Mouse (Mus musculus): Measurements from ENCODE around the gene Tead3. TPM values are rescaled to one million over a fixed set of nuclear protein-coding genes. Genes with fewer than 3 reads are reported as not detected.

Gene Tead3
- polyA plus RNA-seq, 1 experiment from 2014 or later = 1.4 TPM

- DNase-seq (ENCODE audit: low spot score) (peak; percentile 92), ATAC-seq (ENCODE audit: low FRiP score) (peak; percentile 14; the same call in 1 of the 2 replicates)
- H3K36me3 ChIP-seq (replicated peaks; ENCODE audit: control insufficient read depth, insufficient read depth) = no peaks in the 10 kb centered on the region
- no peak overlapping the region for H3K9ac ChIP-seq
- H3K4me3 ChIP-seq (replicated peaks; ENCODE audit: low read length) = no peak overlapping the region
- H3K4me1 ChIP-seq (replicated peaks; ENCODE audit: control insufficient read depth, insufficient read depth, low read length) = 0 out of 2 replicates have a peak, but pooled peaks cover 2% of the 10 kb centered on the region
- H3K27me3 ChIP-seq (ENCODE audit: control insufficient read depth, insufficient read depth, low read length) = no peaks in the 10 kb centered on the region
- no peak overlapping the region for H3K27ac ChIP-seq
- WGBS = 21% methylated on average over 18 of the region's 18 CpGs
- H3K9me3 ChIP-seq (ENCODE audit: control insufficient read depth, low read length) = no peaks in the 10 kb centered on the region
- H3K4me2 ChIP-seq (replicated peaks) = peak overlapping the region; percentile 17; the same call in 1 of the 2 replicates
Measured at GRCm38 (mm10) chr17:28308297-28309195, 42.1 kb downstream of the Tead3 start.

GRCm38 (mm10) chr17:28305172-28305571 is 45.4 kb downstream of the Tead3 start:
- H3K9ac ChIP-seq = no peak overlapping the region
- 0 out of 2 replicates have a peak, but pooled peaks cover 2% of the 10 kb centered on the region for H3K4me1 ChIP-seq (replicated peaks; ENCODE audit: control insufficient read depth, insufficient read depth, low read length)
- ATAC-seq (ENCODE audit: low FRiP score) = no peak
- DNase-seq (ENCODE audit: low spot score) = no peak
- no peaks in the 10 kb centered on the region for H3K27me3 ChIP-seq (ENCODE audit: control insufficient read depth, insufficient read depth, low read length)
- no peak overlapping the region for H3K27ac ChIP-seq
- no peaks in the 10 kb centered on the region for H3K9me3 ChIP-seq (ENCODE audit: control insufficient read depth, low read length)
- 54% methylated on average over 10 of the region's 10 CpGs for WGBS
- H3K36me3 ChIP-seq (replicated peaks; ENCODE audit: control insufficient read depth, insufficient read depth) = no peaks in the 10 kb centered on the region
- no peak overlapping the region for H3K4me3 ChIP-seq (replicated peaks; ENCODE audit: low read length)
- no peak overlapping the region for H3K4me2 ChIP-seq (replicated peaks)

- H3K4me2 ChIP-seq (replicated peaks) = no peak overlapping the region
- H3K27me3 ChIP-seq (ENCODE audit: control insufficient read depth, insufficient read depth, low read length) = no peaks in the 10 kb centered on the region
- H3K4me1 ChIP-seq (replicated peaks; ENCODE audit: control insufficient read depth, insufficient read depth, low read length) = 0 out of 2 replicates have a peak, but pooled peaks cover 5% of the 10 kb centered on the region
- no peak for ATAC-seq (ENCODE audit: low FRiP score)
- 60% methylated on average over 3 of the region's 3 CpGs for WGBS
- H3K27ac ChIP-seq = no peak overlapping the region
- H3K9ac ChIP-seq = no peak overlapping the region
- H3K36me3 ChIP-seq (replicated peaks; ENCODE audit: control insufficient read depth, insufficient read depth) = no peaks in the 10 kb centered on the region
- DNase-seq (ENCODE audit: low spot score) = no peak
- no peaks in the 10 kb centered on the region for H3K9me3 ChIP-seq (ENCODE audit: control insufficient read depth, low read length)
- no peak overlapping the region for H3K4me3 ChIP-seq (replicated peaks; ENCODE audit: low read length)
Measured at GRCm38 (mm10) chr17:28300850-28301249, 49.8 kb downstream of the Tead3 start.

- Histone ChIP-seq H3K4me2 (replicated peaks) (no peak overlapping the region), H3K9ac (no peak overlapping the region), H3K4me1 (replicated peaks; ENCODE audit: control insufficient read depth, insufficient read depth, low read length) (0 out of 2 replicates have a peak, but pooled peaks cover 7% of the 10 kb centered on the region), H3K9me3 (ENCODE audit: control insufficient read depth, low read length) (no peaks in the 10 kb centered on the region), H3K4me3 (replicated peaks; ENCODE audit: low read length) (no peak overlapping the region), H3K36me3 (replicated peaks; ENCODE audit: control insufficient read depth, insufficient read depth) (no peaks in the 10 kb centered on the region), H3K27me3 (ENCODE audit: control insufficient read depth, insufficient read depth, low read length) (no peaks in the 10 kb centered on the region), H3K27ac (no peak overlapping the region)
- 18% methylated on average over 9 of the region's 9 CpGs for WGBS
- ATAC-seq (ENCODE audit: low FRiP score) (no peak), DNase-seq (ENCODE audit: low spot score) (no peak)
Measured at GRCm38 (mm10) chr17:28300323-28300722, 50.3 kb downstream of the Tead3 start.

GRCm38 (mm10) chr17:28299669-28300320 is 50.8 kb downstream of the Tead3 start:
- ATAC-seq (ENCODE audit: low FRiP score) = no peak
- no peak overlapping the region for H3K4me2 ChIP-seq (replicated peaks)
- no peak for DNase-seq (ENCODE audit: low spot score)
- whole genome bisulfite sequencing = 39% methylated on average over 10 of the region's 11 CpGs
- no peak overlapping the region for H3K27ac ChIP-seq
- no peaks in the 10 kb centered on the region for H3K27me3 ChIP-seq (ENCODE audit: control insufficient read depth, insufficient read depth, low read length)
- H3K9me3 ChIP-seq (ENCODE audit: control insufficient read depth, low read length) = no peaks in the 10 kb centered on the region
- H3K4me1 ChIP-seq (replicated peaks; ENCODE audit: control insufficient read depth, insufficient read depth, low read length) = 0 out of 2 replicates have a peak, but pooled peaks cover 12% of the 10 kb centered on the region
- no peaks in the 10 kb centered on the region for H3K36me3 ChIP-seq (replicated peaks; ENCODE audit: control insufficient read depth, insufficient read depth)
- H3K9ac ChIP-seq = no peak overlapping the region
- no peak overlapping the region for H3K4me3 ChIP-seq (replicated peaks; ENCODE audit: low read length)

GRCm38 (mm10) chr17:28298888-28299287 is 51.7 kb downstream of the Tead3 start:
- H3K4me1 ChIP-seq (replicated peaks; ENCODE audit: control insufficient read depth, insufficient read depth, low read length) = 0 out of 2 replicates have a peak, but pooled peaks cover 14% of the 10 kb centered on the region
- H3K4me2 ChIP-seq (replicated peaks) = no peak overlapping the region
- H3K36me3 ChIP-seq (replicated peaks; ENCODE audit: control insufficient read depth, insufficient read depth) = no peaks in the 10 kb centered on the region
- no peak for ATAC-seq (ENCODE audit: low FRiP score)
- H3K9me3 ChIP-seq (ENCODE audit: control insufficient read depth, low read length) = no peaks in the 10 kb centered on the region
- 94% methylated on average over 17 of the region's 17 CpGs for WGBS
- no peaks in the 10 kb centered on the region for H3K27me3 ChIP-seq (ENCODE audit: control insufficient read depth, insufficient read depth, low read length)
- no peak overlapping the region for H3K4me3 ChIP-seq (replicated peaks; ENCODE audit: low read length)
- no peak for DNase-seq (ENCODE audit: low spot score)
- H3K9ac ChIP-seq = no peak overlapping the region
- no peak overlapping the region for H3K27ac ChIP-seq

- Histone ChIP-seq H3K27me3 (ENCODE audit: control insufficient read depth, insufficient read depth, low read length) (no peaks in the 10 kb centered on the region), H3K27ac (peak overlapping the region; percentile 18; the same call in 1 of the 2 replicates), H3K36me3 (replicated peaks; ENCODE audit: control insufficient read depth, insufficient read depth) (no peaks in the 10 kb centered on the region), H3K4me1 (replicated peaks; ENCODE audit: control insufficient read depth, insufficient read depth, low read length) (0 out of 2 replicates have a peak, but pooled peaks cover 9% of the 10 kb centered on the region), H3K9me3 (ENCODE audit: control insufficient read depth, low read length) (no peaks in the 10 kb centered on the region), H3K4me2 (replicated peaks) (no peak overlapping the region), H3K9ac (peak overlapping the region; percentile 12; the same call in 1 of the 2 replicates), H3K4me3 (replicated peaks; ENCODE audit: low read length) (no peak overlapping the region)
- no peak for DNase-seq (ENCODE audit: low spot score)
- ATAC-seq (ENCODE audit: low FRiP score) = no peak
- WGBS = 61% methylated on average over 17 of the region's 17 CpGs
Measured at GRCm38 (mm10) chr17:28294449-28295333, 55.9 kb downstream of the Tead3 start.

GRCm38 (mm10) chr17:28293716-28294115 is 56.9 kb downstream of the Tead3 start:
- Histone ChIP-seq H3K4me2 (replicated peaks) (no peak overlapping the region), H3K9me3 (ENCODE audit: control insufficient read depth, low read length) (no peaks in the 10 kb centered on the region), H3K4me1 (replicated peaks; ENCODE audit: control insufficient read depth, insufficient read depth, low read length) (0 out of 2 replicates have a peak, but pooled peaks cover 9% of the 10 kb centered on the region), H3K9ac (no peak overlapping the region), H3K27me3 (ENCODE audit: control insufficient read depth, insufficient read depth, low read length) (no peaks in the 10 kb centered on the region), H3K4me3 (replicated peaks; ENCODE audit: low read length) (no peak overlapping the region), H3K36me3 (replicated peaks; ENCODE audit: control insufficient read depth, insufficient read depth) (no peaks in the 10 kb centered on the region), H3K27ac (no peak overlapping the region)
- ATAC-seq (ENCODE audit: low FRiP score) (no peak), DNase-seq (ENCODE audit: low spot score) (no peak)
- 86% methylated on average over 4 of the region's 4 CpGs for WGBS

All from hindbrain, embryonic 14.5 days (tissue).